Mouse (Mus musculus) brain, embryonic 14.5 days (tissue): ENCODE measurements around the gene Zbtb20.

Source experiments
- CTCF ChIP-seq: fragments of 200-500 bp; IDR thresholded peaks from 2 replicates; pipeline ENCODE4 v1.5.1; 2012; ENCODE audit warnings: inconsistent platforms, mild to moderate bottlenecking, moderate library complexity, borderline replicate concordance; ENCODE audit not compliant: insufficient read depth, insufficient read length; ENCODE audit errors: extremely low read depth
- POLR2A ChIP-seq: fragments of 200-500 bp; IDR thresholded peaks from 2 replicates; pipeline ENCODE4 v1.6.1; 2012; ENCODE audit warnings: mild to moderate bottlenecking, inconsistent platforms, borderline replicate concordance; ENCODE audit not compliant: poor library complexity, insufficient read depth, insufficient read length, severe bottlenecking; ENCODE audit errors: extremely low read depth

DNA sequence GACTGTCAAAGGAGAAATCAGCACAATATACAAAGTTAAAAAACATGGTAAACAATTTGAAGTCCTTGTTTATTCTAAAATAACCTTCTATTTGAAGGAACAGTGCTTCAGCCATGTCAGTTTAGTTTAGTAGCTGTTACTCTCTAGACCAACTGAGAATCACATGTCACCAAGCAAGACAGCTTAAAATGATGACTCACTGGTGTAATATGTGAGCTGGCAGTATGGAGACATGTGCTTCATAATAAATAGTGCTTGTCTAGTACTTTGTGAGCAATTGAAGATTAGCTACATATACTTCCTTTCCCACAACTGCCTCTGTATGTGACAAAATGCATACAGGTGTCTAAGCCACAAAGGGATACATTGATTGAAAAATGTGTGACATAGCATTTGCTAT, 470.4 kb downstream of the Zbtb20 start:
- TF ChIP-seq POLR2A (no peak), CTCF (no peak)
